In genomic region chr17:47973563-47974472, GRCm38 (mm10) we compare ENCODE assay signal across 9 mouse cellular contexts. TPM values are rescaled to one million over a fixed set of nuclear protein-coding genes. Genes with fewer than 3 reads are reported as not detected.
DNase-seq lines count a peak whose midpoint lies in the region; ATAC-seq and TF ChIP-seq lines count a peak whose summit lies in the region.
"Had no signal": no experiment of that assay in that cellular context is flagged by ENCODE, and none has a peak within 500 bp of the region (broad histone marks: within the 10 kb centered on the region; RNA-seq: fewer than 3 reads in every experiment).

No protein-coding gene starts in this region.

- no peak for TF ChIP-seq EP300 in liver, embryonic 14.5 days (IDR thresholded peaks at IDR 0.05; ENCODE audit: low read depth)

- TF ChIP-seq CTCF in kidney, adult 2 months (conservative IDR thresholded peaks at IDR 0.05; ENCODE audit: insufficient read depth, insufficient read length, low read depth, low read length) = no peak
- TF ChIP-seq CTCF in liver, embryonic 14.5 days (IDR thresholded peaks at IDR 0.05; ENCODE audit: low read depth) = no peak

- H3K9me3 ChIP-seq in megakaryocyte, embryonic 14.5 days = peaks cover 17% of the 10 kb centered on the region
- no peaks in the 10 kb centered on the region for H3K9me3 ChIP-seq in embryonic facial prominence, embryonic 10.5 days
- no peaks in the 10 kb centered on the region for H3K9me3 ChIP-seq in liver, embryonic 14.5 days (ENCODE audit: control insufficient read depth, low read length)
- H3K9me3 ChIP-seq in neural tube, embryonic 12.5 days = no peaks in the 10 kb centered on the region

- no peak for ATAC-seq in megakaryocyte, adult 5-6 weeks (ENCODE audit: poor library complexity, severe bottlenecking)
- ATAC-seq in liver, embryonic 14.5 days (ENCODE audit: insufficient read depth) = peak; percentile 34; the same call in 1 of the 2 replicates
- ATAC-seq in neural tube, embryonic 12.5 days (ENCODE audit: low FRiP score, low read depth) = peak; percentile 56
- ATAC-seq: Patski had no signal

- H3K27ac ChIP-seq in embryonic facial prominence, embryonic 10.5 days (replicated peaks) = peak overlapping the region; percentile 91
- H3K27ac ChIP-seq in kidney, adult 2 months (ENCODE audit: insufficient read depth, low read depth, low read length) = no peak overlapping the region
- H3K27ac ChIP-seq in liver, embryonic 14.5 days = no peak overlapping the region
- H3K27ac ChIP-seq in neural tube, embryonic 12.5 days = peak overlapping the region; percentile 20; the same call in 1 of the 2 replicates

- 1% methylated on average over 61 of the region's 61 CpGs for WGBS in embryonic facial prominence, embryonic 10.5 days
- WGBS in kidney, adult 2 months = 8% methylated on average over 61 of the region's 61 CpGs
- WGBS in liver, embryonic 14.5 days (ENCODE audit: insufficient replicate concordance) = 2% methylated on average over 61 of the region's 61 CpGs
- WGBS in neural tube, embryonic 12.5 days = 2% methylated on average over 61 of the region's 61 CpGs

- peak; percentile 90 for DNase-seq in embryonic facial prominence, embryonic 10.5 days (ENCODE audit: low spot score)
- DNase-seq in heart, adult 9 months (ENCODE audit: low spot score in 2 of 2) = peak; percentile 81 to 85
- peak; percentile 83 for DNase-seq in kidney, adult 2 months
- DNase-seq in liver, embryonic 14.5 days (ENCODE audit: low read depth in 3 of 3, low spot score in 3 of 3) = no peak
- DNase-seq in urinary bladder, postnatal 25 days (ENCODE audit: low spot score) = peak; percentile 74

- H3K4me3 ChIP-seq in megakaryocyte, embryonic 14.5 days (replicated peaks) = peak overlapping the region; percentile 77
- H3K4me3 ChIP-seq in embryonic facial prominence, embryonic 10.5 days = peak overlapping the region; percentile 57
- H3K4me3 ChIP-seq in kidney, adult 2 months (ENCODE audit: insufficient read depth, low read depth, low read length) = peak overlapping the region; percentile 35
- H3K4me3 ChIP-seq in liver, embryonic 14.5 days (ENCODE audit: insufficient read depth in 1 of 2, low read depth in 2 of 2, low read length in 2 of 2) = peak overlapping the region; percentile 1 to 37; a peak in 3 of 4 replicates
- H3K4me3 ChIP-seq in neural tube, embryonic 12.5 days = peak overlapping the region; percentile 36

- H3K36me3 ChIP-seq in megakaryocyte, embryonic 14.5 days (replicated peaks; ENCODE audit: low read length) = no peaks in the 10 kb centered on the region
- H3K36me3 ChIP-seq in embryonic facial prominence, embryonic 10.5 days (replicated peaks) = no peaks in the 10 kb centered on the region
- no peaks in the 10 kb centered on the region for H3K36me3 ChIP-seq in kidney, adult 2 months (ENCODE audit: control insufficient read depth, insufficient read depth, low read length)
- no peaks in the 10 kb centered on the region for H3K36me3 ChIP-seq in liver, embryonic 14.5 days (replicated peaks; ENCODE audit: control insufficient read depth, insufficient read depth, low read depth)
- H3K36me3 ChIP-seq in neural tube, embryonic 12.5 days = no peaks in the 10 kb centered on the region

- no peak overlapping the region for H3K9ac ChIP-seq in liver, embryonic 14.5 days (replicated peaks)
- peak overlapping the region; percentile 38 for H3K9ac ChIP-seq in neural tube, embryonic 12.5 days

- TF ChIP-seq POLR2A in kidney, adult 2 months (IDR thresholded peaks at IDR 0.05; ENCODE audit: low read depth, low read length) = no peak

- peaks cover 22% of the 10 kb centered on the region for H3K4me1 ChIP-seq in megakaryocyte, embryonic 14.5 days
- H3K4me1 ChIP-seq in embryonic facial prominence, embryonic 10.5 days = peaks cover 54% of the 10 kb centered on the region
- peaks cover 7% of the 10 kb centered on the region; the same call in 1 of the 2 replicates for H3K4me1 ChIP-seq in kidney, adult 2 months (ENCODE audit: control insufficient read depth, insufficient read depth, low read length)
- peaks cover 0 to 11% of the 10 kb centered on the region in 2 experiments; a peak in 2 of 4 replicates for H3K4me1 ChIP-seq in liver, embryonic 14.5 days (replicated peaks; ENCODE audit: control insufficient read depth in 2 of 2, insufficient read depth in 2 of 2, low read length in 1 of 2)
- peaks cover 41% of the 10 kb centered on the region for H3K4me1 ChIP-seq in neural tube, embryonic 12.5 days

- H3K27me3 ChIP-seq in megakaryocyte, embryonic 14.5 days (replicated peaks) = peaks cover 70% of the 10 kb centered on the region
- H3K27me3 ChIP-seq in embryonic facial prominence, embryonic 10.5 days (replicated peaks; ENCODE audit: low read depth, poor library complexity, severe bottlenecking) = peaks cover 40% of the 10 kb centered on the region
- no peaks in the 10 kb centered on the region for H3K27me3 ChIP-seq in kidney, adult 2 months (replicated peaks; ENCODE audit: control insufficient read depth, insufficient read depth, low read length)
- peaks cover 42% of the 10 kb centered on the region for H3K27me3 ChIP-seq in liver, embryonic 14.5 days (ENCODE audit: control insufficient read depth, insufficient read depth, low read length)
- H3K27me3 ChIP-seq in neural tube, embryonic 12.5 days (replicated peaks) = peaks cover 18% of the 10 kb centered on the region
- H3K27me3 ChIP-seq: Patski had no signal

- peak overlapping the region; percentile 55 for H3K4me2 ChIP-seq in liver, embryonic 14.5 days (ENCODE audit: low read depth)
- peak overlapping the region; percentile 76 for H3K4me2 ChIP-seq in neural tube, embryonic 12.5 days (replicated peaks)

RNA-seq across cellular contexts. Expression of gene Foxp4, which starts 49.4 kb away (rescaled TPM):
- polyA plus RNA-seq in megakaryocyte, embryonic 14.5 days (2012; ENCODE audit: insufficient read depth, low replicate concordance) = 47.0 and 97.4 TPM in 2 replicates
- 7.1 and 8.8 TPM in 2 replicates for total RNA-seq in megakaryocyte, adult 5-6 weeks (2015)
- total RNA-seq in megakaryocyte, adult 5-6 weeks (2017) = 1.1 and 2.2 TPM in 2 replicates
- polyA plus RNA-seq in embryonic facial prominence, embryonic 10.5 days (2016; fragmentation: Nextera tagmentation; extraction: Ambion mirVana) = 26.9 and 28.1 TPM in 2 replicates
- polyA plus RNA-seq in kidney, adult 2 months (2012; rRNA removed) = 23.5 and 27.4 TPM in 2 replicates
- polyA plus RNA-seq in liver, embryonic 14.5 days (2012; rRNA removed) = 9.4 and 10.1 TPM in 2 replicates
- 3.5 and 4.7 TPM in 2 replicates for polyA plus RNA-seq in liver, embryonic 14.5 days (2014; fragmentation: Nextera tagmentation; extraction: Ambion mirVana)
- 30.4 and 31.8 TPM in 2 replicates for polyA plus RNA-seq in neural tube, embryonic 12.5 days (2016; fragmentation: Nextera tagmentation; extraction: Ambion mirVana)

Comparison
In these comparisons a context has a peak if more than half of its experiments do, and no peak if none do; other contexts are left out.
1. H3K4me3 ChIP-seq: peak in every context shown above with its lines; median percentile 77 in megakaryocyte, embryonic 14.5 days; 57 in embryonic facial prominence, embryonic 10.5 days; 36 in neural tube, embryonic 12.5 days; 35 in kidney, adult 2 months; 19 in liver, embryonic 14.5 days.
2. DNase-seq: peak in embryonic facial prominence, embryonic 10.5 days (single experiment), heart, adult 9 months (2 of 2), kidney, adult 2 months (single experiment) and urinary bladder, postnatal 25 days (single experiment); none in liver, embryonic 14.5 days (0 of 3).
3. H3K27ac ChIP-seq: peak in embryonic facial prominence, embryonic 10.5 days (single experiment) and neural tube, embryonic 12.5 days (single experiment); none in kidney, adult 2 months (single experiment) and liver, embryonic 14.5 days (single experiment).